Mouse (Mus musculus) spleen, adult 2 months (tissue): ENCODE measurements around the gene Runx2.

Experiments used
- CTCF ChIP-seq: fragments of 200-500 bp; IDR thresholded peaks from 2 replicates; pipeline ENCODE4 v1.5.1; 2011; ENCODE audit warnings: mild to moderate bottlenecking, inconsistent platforms; ENCODE audit not compliant: insufficient read depth, insufficient read length, insufficient replicate concordance; ENCODE audit errors: extremely low read depth
- POLR2A ChIP-seq: fragments of 200-500 bp; IDR thresholded peaks from 2 replicates; pipeline ENCODE4 v1.6.1; 2011; ENCODE audit warnings: low read depth, low read length, inconsistent platforms

DNA sequence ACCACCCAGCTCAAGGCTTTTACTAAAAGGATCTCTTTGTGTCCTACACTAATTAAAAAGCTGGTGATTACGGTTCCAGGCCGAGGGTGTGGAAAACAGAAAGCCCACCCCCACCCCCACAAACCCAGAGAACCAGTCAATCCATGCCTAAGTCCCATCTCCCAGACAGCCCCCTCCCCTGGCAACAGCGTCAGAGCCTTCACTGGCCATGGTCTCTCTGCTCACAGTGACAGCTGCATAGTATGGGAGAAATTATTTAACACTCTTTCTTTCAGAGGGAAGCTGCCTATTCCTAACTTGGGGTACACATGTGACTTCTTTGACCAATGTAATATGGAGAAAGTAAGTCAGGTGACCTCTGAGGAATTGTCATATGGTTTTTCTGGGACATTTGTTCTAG, 228.4 kb downstream of the Runx2 start:
- TF ChIP-seq POLR2A: no peak
- no peak for TF ChIP-seq CTCF
